Mouse (Mus musculus): ENCODE data around the gene Smc1b. TPM values are rescaled to one million over a fixed set of nuclear protein-coding genes. Genes with fewer than 3 reads are reported as not detected.
A peak's percentile ranks its signal among the peaks of the same experiment; 100 is the strongest.

The Smc1b gene
- polyA plus RNA-seq, 1 experiment from 2014 or later: 0.34 TPM

DNA sequence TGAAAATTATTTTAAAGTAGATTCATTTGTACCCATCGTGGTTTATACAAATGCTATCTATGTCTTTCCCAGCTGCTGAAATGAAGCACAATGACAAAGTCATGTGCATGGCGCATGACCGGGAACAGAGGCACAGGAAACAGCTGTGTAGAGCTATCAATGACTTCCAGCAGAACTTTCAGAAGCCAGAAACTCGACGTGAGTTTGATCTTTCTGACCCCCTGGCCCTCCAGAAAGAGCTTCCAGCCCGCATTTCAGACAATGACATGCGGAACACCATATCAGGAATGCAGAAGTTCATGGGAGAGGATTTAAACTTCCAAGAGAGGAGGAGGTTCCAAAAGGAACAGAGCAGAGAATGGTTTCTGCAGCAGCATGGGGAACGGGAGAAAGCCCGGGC is 3.4 kb upstream of the Smc1b start:
- H3K9me3 ChIP-seq: peaks cover 4% of the 10 kb centered on the region; the same call in 1 of the 2 replicates
- H3K4me1 ChIP-seq (replicated peaks): 0 out of 2 replicates have a peak, but pooled peaks cover 4% of the 10 kb centered on the region
- no peaks in the 10 kb centered on the region for H3K36me3 ChIP-seq
- ATAC-seq (ENCODE audit: insufficient number of reproducible peaks, insufficient read depth, low FRiP score, low TSS enrichment, low read depth): no peak
- H3K4me3 ChIP-seq (replicated peaks): no peak overlapping the region
- H3K9ac ChIP-seq (replicated peaks): no peak overlapping the region
- 54% methylated on average over 9 of the region's 9 CpGs for WGBS
- H3K27ac ChIP-seq: no peak overlapping the region
- H3K4me2 ChIP-seq: no peak overlapping the region
- H3K27me3 ChIP-seq: peaks cover 22% of the 10 kb centered on the region

DNA sequence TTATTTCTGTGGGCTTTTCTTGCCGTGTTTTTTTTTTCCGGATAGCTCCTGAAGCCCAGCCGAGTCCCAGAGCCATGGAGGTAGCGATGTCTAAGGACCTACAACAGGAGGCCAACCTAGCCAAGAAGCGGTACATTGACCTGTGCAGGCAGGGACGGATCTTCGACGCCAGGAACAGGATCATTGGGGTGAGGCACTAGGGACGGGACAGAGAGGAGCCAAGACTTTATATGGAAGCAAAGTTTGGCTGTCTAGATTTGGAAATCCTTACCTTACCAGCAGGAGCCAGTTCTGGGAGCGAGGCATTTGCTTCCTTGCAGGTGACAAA is 393 bp upstream of the Smc1b start:
- Histone ChIP-seq H3K4me3 (replicated peaks) (peak overlapping the region; percentile 36), H3K4me1 (replicated peaks) (0 out of 2 replicates have a peak, but pooled peaks cover 4% of the 10 kb centered on the region), H3K27ac (no peak overlapping the region), H3K9ac (replicated peaks) (peak overlapping the region; percentile 44; the same call in 1 of the 2 replicates), H3K4me2 (peak overlapping the region; percentile 58), H3K9me3 (peaks cover 4% of the 10 kb centered on the region; the same call in 1 of the 2 replicates), H3K36me3 (no peaks in the 10 kb centered on the region), H3K27me3 (peaks cover 18% of the 10 kb centered on the region)
- 21% methylated on average over 10 of the region's 10 CpGs for WGBS
- no peak; the same call in 1 of the 2 replicates for ATAC-seq (ENCODE audit: insufficient number of reproducible peaks, insufficient read depth, low FRiP score, low TSS enrichment, low read depth)

DNA sequence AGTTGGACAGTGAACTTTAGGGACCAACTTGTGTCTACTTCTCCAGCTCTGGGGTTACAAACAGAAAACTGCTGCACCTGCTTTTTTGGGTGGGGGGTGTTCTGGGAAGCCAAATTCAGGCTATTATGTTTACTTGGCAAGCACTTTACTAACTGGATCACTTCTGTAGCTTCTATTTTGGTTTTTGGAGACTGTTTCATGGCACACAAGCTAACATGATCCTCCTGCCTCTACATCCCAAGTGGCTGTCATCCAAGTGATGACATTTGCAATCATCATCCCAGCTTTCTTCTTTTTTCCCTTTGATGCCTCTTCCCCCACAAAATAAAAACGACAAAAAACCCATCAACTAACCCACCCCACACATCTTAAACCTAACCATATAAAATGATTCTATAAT is 46.1 kb downstream of the Smc1b start:
- Histone ChIP-seq H3K4me2 (no peak overlapping the region), H3K27ac (no peak overlapping the region), H3K36me3 (no peaks in the 10 kb centered on the region), H3K9ac (replicated peaks) (no peak overlapping the region), H3K4me1 (replicated peaks) (no peaks in the 10 kb centered on the region), H3K4me3 (replicated peaks) (no peak overlapping the region), H3K9me3 (no peaks in the 10 kb centered on the region), H3K27me3 (no peaks in the 10 kb centered on the region)
- ATAC-seq (ENCODE audit: insufficient number of reproducible peaks, insufficient read depth, low FRiP score, low TSS enrichment, low read depth): no peak
- WGBS: 79% methylated on average over 1 of the region's 1 CpGs

GRCm38 (mm10) chr15:85072651-85073050 is 59.1 kb downstream of the Smc1b start:
- Histone ChIP-seq H3K27ac (no peak overlapping the region), H3K9me3 (no peaks in the 10 kb centered on the region), H3K36me3 (no peaks in the 10 kb centered on the region), H3K4me2 (no peak overlapping the region), H3K9ac (replicated peaks) (no peak overlapping the region), H3K4me3 (replicated peaks) (no peak overlapping the region), H3K27me3 (no peaks in the 10 kb centered on the region; the same call in 1 of the 2 replicates), H3K4me1 (replicated peaks) (no peaks in the 10 kb centered on the region)
- ATAC-seq (ENCODE audit: insufficient number of reproducible peaks, insufficient read depth, low FRiP score, low TSS enrichment, low read depth): no peak
- WGBS: 87% methylated on average over 2 of the region's 2 CpGs

- Histone ChIP-seq H3K4me1 (replicated peaks) (no peaks in the 10 kb centered on the region), H3K9me3 (no peaks in the 10 kb centered on the region), H3K27ac (no peak overlapping the region), H3K27me3 (no peaks in the 10 kb centered on the region; the same call in 1 of the 2 replicates), H3K9ac (replicated peaks) (no peak overlapping the region), H3K4me2 (no peak overlapping the region), H3K36me3 (no peaks in the 10 kb centered on the region), H3K4me3 (replicated peaks) (no peak overlapping the region)
- no peak for ATAC-seq (ENCODE audit: insufficient number of reproducible peaks, insufficient read depth, low FRiP score, low TSS enrichment, low read depth)
- WGBS: 35% methylated on average over 2 of the region's 2 CpGs
Observed at GRCm38 (mm10) chr15:85070561-85070960, 61.2 kb downstream of the Smc1b start.

GRCm38 (mm10) chr15:85063421-85063820 is 68.3 kb downstream of the Smc1b start:
- H3K36me3 ChIP-seq: peaks cover 44% of the 10 kb centered on the region
- WGBS: 90% methylated on average over 2 of the region's 2 CpGs
- no peak for ATAC-seq (ENCODE audit: insufficient number of reproducible peaks, insufficient read depth, low FRiP score, low TSS enrichment, low read depth)
- H3K27ac ChIP-seq: no peak overlapping the region
- H3K9ac ChIP-seq (replicated peaks): no peak overlapping the region
- no peaks in the 10 kb centered on the region for H3K27me3 ChIP-seq
- H3K4me2 ChIP-seq: no peak overlapping the region
- no peaks in the 10 kb centered on the region for H3K9me3 ChIP-seq
- no peak overlapping the region for H3K4me3 ChIP-seq (replicated peaks)
- H3K4me1 ChIP-seq (replicated peaks): no peaks in the 10 kb centered on the region

DNA sequence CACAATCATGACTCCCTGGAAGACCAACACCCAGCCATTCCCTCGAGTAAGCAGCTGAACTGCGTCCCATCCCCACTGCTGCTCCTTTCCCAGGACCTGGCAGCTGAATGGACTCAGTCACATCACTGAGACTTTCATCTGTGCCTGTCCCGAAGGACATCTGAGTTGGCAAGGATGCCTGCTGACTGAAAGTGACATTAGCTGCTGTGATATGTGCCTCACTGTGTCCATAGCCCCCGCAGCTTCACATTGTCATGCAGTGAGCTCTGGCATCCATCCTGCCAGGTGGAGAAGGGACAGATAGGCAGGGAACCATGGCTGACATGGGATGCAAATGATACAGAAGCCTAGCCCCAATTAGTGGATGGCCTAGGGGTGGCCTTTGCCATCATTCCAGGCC is 76.6 kb downstream of the Smc1b start:
- WGBS: 85% methylated on average over 4 of the region's 4 CpGs
- H3K4me1 ChIP-seq (replicated peaks): no peaks in the 10 kb centered on the region

GRCm38 (mm10) chr15:85054098-85054497 is 77.7 kb downstream of the Smc1b start:
- WGBS: 94% methylated on average over 3 of the region's 3 CpGs
- no peaks in the 10 kb centered on the region for H3K9me3 ChIP-seq
- ATAC-seq (ENCODE audit: insufficient number of reproducible peaks, insufficient read depth, low FRiP score, low TSS enrichment, low read depth): no peak
- H3K9ac ChIP-seq (replicated peaks): no peak overlapping the region
- peaks cover 66% of the 10 kb centered on the region for H3K36me3 ChIP-seq
- H3K27ac ChIP-seq: no peak overlapping the region
- H3K27me3 ChIP-seq: no peaks in the 10 kb centered on the region
- H3K4me2 ChIP-seq: no peak overlapping the region
- H3K4me3 ChIP-seq (replicated peaks): no peak overlapping the region
- no peaks in the 10 kb centered on the region for H3K4me1 ChIP-seq (replicated peaks)

More for the DNA sequence above, 76.6 kb downstream of the Smc1b start:
- H3K4me2 ChIP-seq: no peak overlapping the region
- no peak for ATAC-seq (ENCODE audit: insufficient number of reproducible peaks, insufficient read depth, low FRiP score, low TSS enrichment, low read depth)
- H3K9me3 ChIP-seq: no peaks in the 10 kb centered on the region
- H3K27me3 ChIP-seq: no peaks in the 10 kb centered on the region
- H3K27ac ChIP-seq: no peak overlapping the region
- no peak overlapping the region for H3K4me3 ChIP-seq (replicated peaks)
- H3K36me3 ChIP-seq: peaks cover 66% of the 10 kb centered on the region
- H3K9ac ChIP-seq (replicated peaks): no peak overlapping the region

GRCm38 (mm10) chr15:85049758-85050157 is 82.0 kb downstream of the Smc1b start:
- Histone ChIP-seq H3K9me3 (no peaks in the 10 kb centered on the region), H3K36me3 (peaks cover 90% of the 10 kb centered on the region), H3K9ac (replicated peaks) (no peak overlapping the region), H3K4me3 (replicated peaks) (no peak overlapping the region), H3K4me2 (no peak overlapping the region), H3K4me1 (replicated peaks) (no peaks in the 10 kb centered on the region), H3K27ac (no peak overlapping the region), H3K27me3 (no peaks in the 10 kb centered on the region)
- no peak for ATAC-seq (ENCODE audit: insufficient number of reproducible peaks, insufficient read depth, low FRiP score, low TSS enrichment, low read depth)
- WGBS: 79% methylated on average over 1 of the region's 1 CpGs

- Histone ChIP-seq H3K27me3 (no peaks in the 10 kb centered on the region), H3K9me3 (no peaks in the 10 kb centered on the region), H3K4me3 (replicated peaks) (no peak overlapping the region), H3K9ac (replicated peaks) (no peak overlapping the region), H3K36me3 (peaks cover 77% of the 10 kb centered on the region), H3K4me1 (replicated peaks) (peaks cover 17% of the 10 kb centered on the region), H3K27ac (no peak overlapping the region), H3K4me2 (no peak overlapping the region)
- no peak for ATAC-seq (ENCODE audit: insufficient number of reproducible peaks, insufficient read depth, low FRiP score, low TSS enrichment, low read depth)
- WGBS: 93% methylated on average over 4 of the region's 4 CpGs
Observed at GRCm38 (mm10) chr15:85047865-85048264, 83.9 kb downstream of the Smc1b start.

- Histone ChIP-seq H3K4me3 (replicated peaks) (no peak overlapping the region), H3K27me3 (no peaks in the 10 kb centered on the region), H3K9me3 (no peaks in the 10 kb centered on the region), H3K27ac (no peak overlapping the region), H3K4me2 (no peak overlapping the region), H3K36me3 (peaks cover 64% of the 10 kb centered on the region), H3K4me1 (replicated peaks) (peaks cover 30% of the 10 kb centered on the region), H3K9ac (replicated peaks) (no peak overlapping the region)
- WGBS: 87% methylated on average over 14 of the region's 14 CpGs
- ATAC-seq (ENCODE audit: insufficient number of reproducible peaks, insufficient read depth, low FRiP score, low TSS enrichment, low read depth): no peak
Observed at GRCm38 (mm10) chr15:85046230-85046950, 85.4 kb downstream of the Smc1b start.

DNA sequence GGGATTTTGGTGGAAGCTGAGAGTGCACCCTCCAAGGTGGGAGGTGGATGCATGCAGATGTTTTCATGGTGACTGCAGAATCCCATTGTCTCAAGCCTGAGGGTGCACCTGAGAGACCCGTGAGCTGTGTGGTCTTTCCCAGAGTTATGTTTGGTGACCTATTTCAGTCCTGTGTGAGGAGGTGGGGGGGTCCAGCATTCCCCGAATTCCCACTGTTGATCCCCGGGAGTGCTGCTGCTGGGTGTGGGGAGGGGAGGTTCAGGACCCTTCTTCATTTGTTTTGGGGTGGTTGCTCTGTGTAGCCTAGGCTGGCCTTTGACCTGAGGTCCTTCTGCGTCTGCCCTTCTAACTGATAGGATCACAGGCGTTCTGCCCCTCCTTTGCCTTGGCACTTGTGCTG is 88.0 kb downstream of the Smc1b start:
- no peak for ATAC-seq (ENCODE audit: insufficient number of reproducible peaks, insufficient read depth, low FRiP score, low TSS enrichment, low read depth)
- H3K9ac ChIP-seq (replicated peaks): no peak overlapping the region

More for the DNA sequence above, 88.0 kb downstream of the Smc1b start:
- no peaks in the 10 kb centered on the region for H3K9me3 ChIP-seq
- H3K4me1 ChIP-seq (replicated peaks): peaks cover 38% of the 10 kb centered on the region
- H3K36me3 ChIP-seq: peaks cover 42% of the 10 kb centered on the region
- WGBS: 77% methylated on average over 5 of the region's 5 CpGs
- no peak overlapping the region for H3K4me3 ChIP-seq (replicated peaks)
- H3K27ac ChIP-seq: peak overlapping the region; percentile 91
- no peaks in the 10 kb centered on the region for H3K27me3 ChIP-seq
- H3K4me2 ChIP-seq: peak overlapping the region; percentile 41
